Mouse (Mus musculus) ovary, postnatal 14 days (tissue): ENCODE data around the gene Qrich2.
"Not testable (repeated sequence)": the region's sequence is repeated elsewhere in the genome, so short reads cannot be mapped to it uniquely, and the experiment has no call there.

Experiments
- DNase-seq: peaks from one replicate; pipeline ENCODE4 v3.0.0; 2022; ENCODE audit warnings: low spot score

Qrich2 gene

GRCm38 (mm10) chr11:116429862-116430613 is 36.0 kb downstream of the Qrich2 start:
- no peak for DNase-seq

GRCm38 (mm10) chr11:116428872-116429859 is 36.9 kb downstream of the Qrich2 start:
- no peak for DNase-seq

- DNase-seq, result no peak
These were observed 39.0 kb downstream of the Qrich2 start for GRCm38 (mm10) chr11:116426852-116427575.

- DNase-seq, result not testable (repeated sequence)
These were observed 39.7 kb downstream of the Qrich2 start for GRCm38 (mm10) chr11:116426328-116426727.

GRCm38 (mm10) chr11:116424621-116425407 is 41.2 kb downstream of the Qrich2 start:
- no peak for DNase-seq

GRCm38 (mm10) chr11:116423782-116424620 is 42.0 kb downstream of the Qrich2 start:
- no peak for DNase-seq

- DNase-seq, result no peak
These were observed 42.8 kb downstream of the Qrich2 start for GRCm38 (mm10) chr11:116423214-116423613.

- no peak for DNase-seq
These were observed 43.5 kb downstream of the Qrich2 start for GRCm38 (mm10) chr11:116422562-116422961.

GRCm38 (mm10) chr11:116421102-116421501 is 44.9 kb downstream of the Qrich2 start:
- no peak for DNase-seq

GRCm38 (mm10) chr11:116418841-116419462 is 47.1 kb downstream of the Qrich2 start:
- no peak for DNase-seq

GRCm38 (mm10) chr11:116418194-116418840 is 47.7 kb downstream of the Qrich2 start:
- peak; percentile 52 for DNase-seq

- no peak for DNase-seq
These were observed 49.0 kb downstream of the Qrich2 start for GRCm38 (mm10) chr11:116417054-116417453.

- DNase-seq, result no peak
These were observed 49.7 kb downstream of the Qrich2 start for GRCm38 (mm10) chr11:116416196-116416943.

GRCm38 (mm10) chr11:116413631-116414022 is 52.4 kb downstream of the Qrich2 start:
- no peak for DNase-seq

GRCm38 (mm10) chr11:116412904-116413630 is 53.0 kb downstream of the Qrich2 start, which contains the start of gene Rnf157:
Rnf157 (minus strand) TSS chr11:116413032.
- peak; percentile 71 for DNase-seq

- DNase-seq, result no peak
These were observed 53.8 kb downstream of the Qrich2 start for GRCm38 (mm10) chr11:116412028-116412827.

GRCm38 (mm10) chr11:116411582-116411981 is 54.5 kb downstream of the Qrich2 start:
- DNase-seq, result no peak
